Mouse (Mus musculus): ENCODE measurements around the gene Prrg4. TPM values are rescaled to one million over a fixed set of nuclear protein-coding genes. Genes with fewer than 3 reads are reported as not detected.
"Not testable (repeated sequence)": the region's sequence is repeated elsewhere in the genome, so short reads cannot be mapped to it uniquely, and the experiment has no call there.

The Prrg4 gene
- 1.1 TPM in 2 replicates for polyA plus RNA-seq (2016; fragmentation: Nextera tagmentation; extraction: Ambion mirVana)

DNA sequence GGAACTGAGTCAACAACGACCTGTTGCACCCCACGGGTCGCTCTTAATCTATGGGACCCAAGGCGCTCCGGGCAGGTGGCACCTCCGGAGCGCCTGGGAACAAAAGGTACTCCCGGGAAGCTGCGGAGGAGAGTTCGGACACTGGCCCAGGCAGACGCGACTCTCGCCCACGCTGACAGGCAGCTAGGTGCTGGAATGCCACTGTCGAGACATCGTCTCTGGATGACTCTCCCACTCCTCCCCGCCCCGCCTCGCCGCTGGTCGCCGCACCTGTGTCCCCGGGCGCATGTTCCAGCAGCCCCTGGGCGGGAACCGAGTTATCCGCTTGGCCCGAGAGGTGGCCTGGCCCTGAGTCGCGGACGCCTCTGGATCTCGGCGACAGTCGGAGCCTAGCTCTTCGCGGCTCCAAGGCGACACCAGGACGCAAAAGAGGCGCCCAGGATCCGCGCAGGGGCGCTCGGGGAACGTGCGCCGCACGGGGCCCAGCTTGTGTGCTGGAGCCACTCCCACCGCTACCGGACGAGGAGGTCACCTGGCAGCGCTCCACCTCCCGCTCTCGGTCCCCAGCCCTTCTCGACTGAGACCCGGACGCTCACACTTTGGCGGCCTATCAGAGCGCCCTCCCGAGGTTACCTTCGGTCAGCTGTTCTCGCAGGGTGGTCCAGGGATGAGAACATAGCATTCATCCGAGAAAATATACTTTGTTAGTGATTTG, at the start of gene Prrg4:
TSS of gene Prrg4 (minus strand) at position 601 of the 715 bp plus-strand sequence.
- no peaks in the 10 kb centered on the region for H3K9me3 ChIP-seq (replicated peaks)
- WGBS: under 1% methylated on average over 62 of the region's 62 CpGs
- H3K4me3 ChIP-seq: peak within 1 kb of the TSS; percentile 61
- H3K36me3 ChIP-seq: no peaks in the 10 kb centered on the region
- H3K4me2 ChIP-seq: peak within 1 kb of the TSS; percentile 99
- 0 out of 2 replicates have a peak, but pooled peaks cover 6% of the 10 kb centered on the region for H3K27me3 ChIP-seq (replicated peaks)
- H3K4me1 ChIP-seq (replicated peaks): peaks cover 11% of the 10 kb centered on the region; the same call in 1 of the 2 replicates
- no peak within 1 kb of the TSS for H3K27ac ChIP-seq (ENCODE audit: poor library complexity, severe bottlenecking)
- H3K9ac ChIP-seq: peak within 1 kb of the TSS; percentile 76
- peak; percentile 57 for ATAC-seq (ENCODE audit: insufficient number of reproducible peaks, low FRiP score)

DNA sequence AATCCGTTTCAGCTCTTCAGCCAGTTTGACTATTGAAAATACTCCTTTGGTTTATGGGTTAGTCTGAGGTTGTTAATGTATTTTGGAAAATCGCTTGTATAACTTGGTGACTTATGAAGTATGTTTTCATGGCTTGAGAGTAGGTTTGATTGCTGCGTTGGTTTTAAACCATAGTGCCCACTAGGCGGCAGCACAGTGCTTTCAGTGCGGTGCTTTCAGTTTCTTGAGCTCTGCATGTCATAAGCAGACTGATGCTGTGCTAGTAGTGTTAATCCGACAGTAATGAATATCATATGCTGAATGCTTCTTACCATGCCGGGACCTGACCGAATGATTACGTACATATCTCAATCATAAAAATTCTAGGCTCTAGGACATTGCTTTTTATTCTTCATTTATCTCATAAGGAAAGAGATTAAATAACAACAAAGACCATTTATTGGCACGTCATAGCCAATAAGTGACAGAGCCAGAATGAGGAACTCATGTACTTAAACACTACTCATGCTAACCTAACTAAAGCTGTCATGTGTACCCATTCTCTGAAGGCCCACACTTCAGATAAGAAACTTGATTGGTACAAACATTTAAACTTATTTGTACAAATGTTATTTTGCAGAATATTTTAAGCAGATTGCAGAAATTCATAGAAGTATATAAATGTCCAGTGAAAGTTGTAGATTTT, 38.3 kb upstream of the Prrg4 start:
- ATAC-seq (ENCODE audit: insufficient number of reproducible peaks, low FRiP score): no peak
- Histone ChIP-seq H3K9me3 (replicated peaks) (no peaks in the 10 kb centered on the region), H3K4me3 (no peak overlapping the region), H3K9ac (no peak overlapping the region), H3K4me2 (no peak overlapping the region), H3K4me1 (replicated peaks) (no peaks in the 10 kb centered on the region), H3K27me3 (replicated peaks) (no peaks in the 10 kb centered on the region), H3K27ac (ENCODE audit: poor library complexity, severe bottlenecking) (no peak overlapping the region), H3K36me3 (no peaks in the 10 kb centered on the region)
- whole genome bisulfite sequencing: 24% methylated on average over 10 of the region's 10 CpGs

DNA sequence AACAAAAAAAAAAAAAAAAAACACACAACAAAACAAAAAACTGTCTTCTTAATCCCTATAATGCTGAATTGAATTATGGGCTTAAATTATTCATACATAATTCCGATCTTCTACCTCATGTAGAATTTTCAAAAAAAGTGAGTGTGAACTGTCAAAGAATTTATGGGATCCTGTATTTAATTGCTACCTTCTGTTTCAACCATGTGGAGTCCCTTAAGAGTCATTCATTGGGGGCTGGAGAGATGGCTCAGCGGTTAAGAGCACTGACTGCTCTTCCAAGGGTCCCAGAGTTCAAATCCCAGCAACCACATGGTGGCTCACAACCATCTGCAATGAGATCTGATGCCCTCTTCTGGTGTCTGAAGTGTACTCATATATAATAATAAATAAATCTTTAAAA, 37.7 kb upstream of the Prrg4 start:
- H3K9me3 ChIP-seq (replicated peaks); H3K4me1 ChIP-seq (replicated peaks); H3K27ac ChIP-seq (ENCODE audit: poor library complexity, severe bottlenecking); H3K4me3 ChIP-seq; H3K9ac ChIP-seq; H3K36me3 ChIP-seq; H3K4me2 ChIP-seq; H3K27me3 ChIP-seq (replicated peaks); ATAC-seq (ENCODE audit: insufficient number of reproducible peaks, low FRiP score): not testable (repeated sequence)
- 60% methylated on average over 2 of the region's 2 CpGs for WGBS

DNA sequence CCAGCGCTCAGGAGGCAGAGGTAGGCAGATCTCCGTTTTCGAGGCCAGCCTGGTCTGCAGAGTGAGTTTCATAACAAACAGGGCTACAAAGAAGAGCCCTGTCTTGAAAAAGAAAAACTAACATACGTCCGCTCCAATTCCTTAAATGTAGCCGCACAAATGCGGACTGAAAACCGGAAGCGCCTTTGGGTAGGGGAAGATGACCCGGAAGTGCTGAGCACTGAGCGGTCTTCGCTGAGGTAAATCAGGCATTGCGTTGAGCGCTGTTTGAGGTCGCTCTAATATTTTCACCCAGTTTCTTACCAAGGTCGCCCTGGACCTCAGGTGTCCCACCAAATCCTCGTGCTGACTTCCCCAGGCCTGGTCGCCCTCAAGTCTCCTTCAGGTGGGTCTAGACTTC, 36.4 kb upstream of the Prrg4 start:
- Histone ChIP-seq H3K9me3 (replicated peaks) (no peaks in the 10 kb centered on the region), H3K4me2 (no peak overlapping the region), H3K27ac (ENCODE audit: poor library complexity, severe bottlenecking) (no peak overlapping the region), H3K36me3 (no peaks in the 10 kb centered on the region), H3K9ac (no peak overlapping the region), H3K27me3 (replicated peaks) (no peaks in the 10 kb centered on the region), H3K4me3 (no peak overlapping the region), H3K4me1 (replicated peaks) (no peaks in the 10 kb centered on the region)
- 84% methylated on average over 18 of the region's 18 CpGs for WGBS
- ATAC-seq (ENCODE audit: insufficient number of reproducible peaks, low FRiP score): no peak

DNA sequence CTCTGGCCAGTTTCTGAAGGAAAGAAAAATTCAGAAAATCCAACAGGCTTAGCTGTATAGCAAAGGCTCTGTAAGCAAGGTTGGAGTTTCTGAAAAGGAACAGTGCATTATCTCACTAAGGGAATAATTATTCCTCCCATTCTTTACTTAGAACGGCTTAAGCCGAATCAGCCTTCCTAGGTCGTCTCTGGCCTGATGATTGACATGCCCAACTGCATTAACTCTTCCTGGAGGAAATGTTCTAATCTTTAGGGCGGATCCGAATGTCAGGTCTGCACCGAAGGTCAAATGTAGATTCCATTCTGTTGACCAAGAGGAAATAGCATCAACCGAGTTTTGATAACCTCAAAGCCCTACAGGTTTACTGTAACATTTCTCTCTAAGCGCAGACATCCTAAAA, 29.1 kb upstream of the Prrg4 start:
- no peak for ATAC-seq (ENCODE audit: insufficient number of reproducible peaks, low FRiP score)

DNA sequence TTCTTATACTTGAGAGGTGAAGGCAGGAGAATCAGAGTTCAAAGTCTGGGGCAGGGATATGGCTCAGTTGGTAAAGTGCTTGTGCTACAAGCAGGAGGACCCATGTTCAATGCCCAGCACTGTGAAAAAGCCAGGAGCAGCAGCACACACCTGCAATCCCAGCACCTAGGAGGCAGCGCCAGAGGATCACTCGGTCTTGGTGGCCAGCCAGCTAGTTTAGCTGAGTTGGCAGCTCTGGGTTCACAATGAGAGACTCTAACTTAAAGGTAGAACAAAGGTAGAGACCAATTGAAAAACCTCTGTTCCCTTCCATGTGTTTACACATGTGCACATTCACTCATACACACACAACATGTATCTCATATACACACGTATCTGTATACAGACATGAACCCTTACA, 19.4 kb upstream of the Prrg4 start:
- Histone ChIP-seq H3K4me2 (no peak overlapping the region), H3K27me3 (replicated peaks) (no peaks in the 10 kb centered on the region), H3K4me1 (replicated peaks) (no peaks in the 10 kb centered on the region), H3K27ac (ENCODE audit: poor library complexity, severe bottlenecking) (no peak overlapping the region), H3K4me3 (no peak overlapping the region), H3K36me3 (no peaks in the 10 kb centered on the region), H3K9ac (no peak overlapping the region), H3K9me3 (replicated peaks) (0 out of 2 replicates have a peak, but pooled peaks cover 2% of the 10 kb centered on the region)
- ATAC-seq (ENCODE audit: insufficient number of reproducible peaks, low FRiP score): no peak
- WGBS: 70% methylated on average over 3 of the region's 3 CpGs

More for the DNA sequence above, 29.1 kb upstream of the Prrg4 start:
- 0 out of 2 replicates have a peak, but pooled peaks cover 3% of the 10 kb centered on the region for H3K4me1 ChIP-seq (replicated peaks)
- H3K4me3 ChIP-seq: no peak overlapping the region
- no peaks in the 10 kb centered on the region for H3K27me3 ChIP-seq (replicated peaks)
- no peaks in the 10 kb centered on the region for H3K36me3 ChIP-seq
- no peak overlapping the region for H3K27ac ChIP-seq (ENCODE audit: poor library complexity, severe bottlenecking)
- no peak overlapping the region for H3K4me2 ChIP-seq
- peaks cover 5% of the 10 kb centered on the region for H3K9me3 ChIP-seq (replicated peaks)
- 66% methylated on average over 8 of the region's 8 CpGs for WGBS
- H3K9ac ChIP-seq: no peak overlapping the region

DNA sequence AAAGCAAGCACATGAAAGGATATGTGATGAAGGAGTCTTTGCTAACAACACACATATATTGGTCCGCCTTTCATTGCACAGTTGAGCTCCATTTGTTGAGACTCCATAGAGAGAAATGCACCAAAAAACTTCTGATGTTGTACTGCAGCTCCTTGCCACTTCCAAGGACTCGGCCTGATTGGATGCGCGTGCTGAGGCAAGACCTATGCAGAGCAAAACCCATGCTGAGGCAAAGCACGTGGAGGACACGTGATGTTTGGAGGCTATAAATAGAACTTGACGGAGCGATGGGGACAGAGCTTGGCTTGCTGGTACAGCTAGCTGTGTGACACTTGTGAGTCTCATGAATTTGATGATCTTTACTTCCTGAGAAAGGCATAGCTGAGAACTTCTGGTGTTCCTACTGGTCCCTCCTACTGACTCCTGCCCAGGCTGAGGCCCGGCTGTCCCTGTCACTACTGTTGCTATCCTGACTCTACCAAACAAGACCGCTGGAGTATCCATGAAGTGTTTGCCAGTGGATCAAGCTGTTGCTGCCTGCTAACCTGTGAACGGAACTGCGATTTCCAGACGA, 17.7 kb upstream of the Prrg4 start, which contains the start of gene Ccdc73:
TSS of gene Ccdc73 (plus strand) at position 524 of the 574 bp plus-strand sequence.
- Histone ChIP-seq H3K4me1 (replicated peaks) (no peaks in the 10 kb centered on the region), H3K27me3 (replicated peaks) (no peaks in the 10 kb centered on the region), H3K9ac (no peak within 1 kb of the TSS), H3K4me3 (no peak within 1 kb of the TSS), H3K27ac (ENCODE audit: poor library complexity, severe bottlenecking) (no peak within 1 kb of the TSS), H3K9me3 (replicated peaks) (0 out of 2 replicates have a peak, but pooled peaks cover 2% of the 10 kb centered on the region), H3K36me3 (no peaks in the 10 kb centered on the region), H3K4me2 (no peak within 1 kb of the TSS)
- ATAC-seq (ENCODE audit: insufficient number of reproducible peaks, low FRiP score): no peak
- WGBS: 70% methylated on average over 13 of the region's 13 CpGs

DNA sequence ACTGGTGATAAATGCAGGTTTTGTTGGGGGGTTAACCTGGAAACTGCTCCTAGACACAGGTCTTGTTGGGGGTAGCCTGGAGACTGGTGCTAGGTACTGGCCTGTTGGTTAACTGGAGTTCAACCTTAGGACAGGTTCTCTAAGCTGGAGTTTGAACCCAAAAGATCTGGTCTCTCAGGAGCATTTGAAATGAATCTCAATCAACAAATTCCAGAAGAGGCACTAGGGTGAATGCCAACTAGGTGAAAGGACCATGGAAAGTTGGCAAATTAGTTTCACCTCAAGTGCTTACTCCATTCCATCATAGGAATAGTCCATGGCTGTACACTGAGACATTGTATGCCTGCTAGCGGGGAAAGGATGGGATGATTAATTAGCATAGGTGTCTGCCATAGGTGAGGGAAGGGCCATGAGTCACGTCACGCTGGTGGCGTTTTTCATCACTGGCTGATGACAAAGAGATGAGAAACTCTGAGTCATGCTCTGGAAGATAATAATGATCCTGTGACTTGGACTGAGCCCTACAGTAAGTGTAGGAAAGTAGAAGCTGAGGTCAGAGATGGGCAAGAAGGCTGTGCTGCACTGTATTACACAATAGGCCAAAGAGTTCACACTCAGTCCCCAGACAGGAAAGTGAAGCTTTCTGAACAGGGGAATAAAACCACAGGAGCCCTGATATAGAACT, 14.6 kb upstream of the Prrg4 start:
- WGBS: 79% methylated on average over 4 of the region's 4 CpGs
- Histone ChIP-seq H3K27ac (ENCODE audit: poor library complexity, severe bottlenecking) (no peak overlapping the region), H3K27me3 (replicated peaks) (no peaks in the 10 kb centered on the region), H3K4me2 (no peak overlapping the region), H3K9me3 (replicated peaks) (no peaks in the 10 kb centered on the region), H3K4me1 (replicated peaks) (no peaks in the 10 kb centered on the region), H3K4me3 (no peak overlapping the region), H3K9ac (no peak overlapping the region), H3K36me3 (no peaks in the 10 kb centered on the region)
- no peak for ATAC-seq (ENCODE audit: insufficient number of reproducible peaks, low FRiP score)

DNA sequence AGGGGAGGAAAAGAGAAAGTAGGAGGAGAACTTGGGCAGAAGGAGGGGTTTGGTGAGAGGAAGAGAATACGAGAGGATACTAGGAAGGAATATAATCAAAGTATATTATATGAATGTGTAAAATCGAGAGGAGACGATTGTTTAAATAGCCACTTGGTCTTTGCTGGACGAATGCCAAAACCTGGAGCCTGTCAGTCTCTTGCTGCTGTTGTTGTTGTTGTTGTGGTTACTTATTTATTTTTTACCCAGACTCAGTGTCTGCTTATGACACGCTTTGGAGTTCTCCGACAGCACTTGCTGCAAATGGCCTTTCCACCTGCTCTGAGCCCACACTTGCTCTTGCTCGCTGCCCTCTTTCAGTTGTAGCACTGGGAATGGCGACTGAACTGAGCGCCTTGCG, 10.8 kb upstream of the Prrg4 start:
- H3K36me3 ChIP-seq: no peaks in the 10 kb centered on the region
- no peak for ATAC-seq (ENCODE audit: insufficient number of reproducible peaks, low FRiP score)

DNA sequence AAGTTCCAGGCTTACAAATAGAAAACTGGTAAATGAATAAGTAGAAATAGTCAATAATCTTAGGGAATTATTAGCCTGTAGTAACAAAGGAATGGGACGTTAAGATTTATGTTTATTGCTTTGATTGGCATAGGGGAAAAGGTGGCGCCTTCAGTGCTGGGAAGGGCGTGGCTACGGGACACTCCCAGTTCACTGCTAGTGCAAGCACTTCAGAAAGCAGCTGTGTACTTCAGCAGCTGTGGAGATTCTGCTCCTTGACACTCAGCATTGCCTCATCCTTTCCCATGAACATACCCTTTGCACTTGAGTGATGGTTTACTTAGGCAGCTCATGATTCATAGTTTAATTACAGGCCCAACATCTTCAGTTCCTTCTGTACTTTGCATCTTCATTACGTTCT, 9.4 kb upstream of the Prrg4 start:
- H3K4me2 ChIP-seq: no peak overlapping the region
- H3K9me3 ChIP-seq (replicated peaks): no peaks in the 10 kb centered on the region
- H3K9ac ChIP-seq: no peak overlapping the region
- 80% methylated on average over 5 of the region's 5 CpGs for WGBS
- H3K27ac ChIP-seq (ENCODE audit: poor library complexity, severe bottlenecking): no peak overlapping the region
- H3K27me3 ChIP-seq (replicated peaks): no peaks in the 10 kb centered on the region
- no peak for ATAC-seq (ENCODE audit: insufficient number of reproducible peaks, low FRiP score)
- no peak overlapping the region for H3K4me3 ChIP-seq
- H3K4me1 ChIP-seq (replicated peaks): no peaks in the 10 kb centered on the region
- no peaks in the 10 kb centered on the region for H3K36me3 ChIP-seq

More for the DNA sequence above, 10.8 kb upstream of the Prrg4 start:
- Histone ChIP-seq H3K9me3 (replicated peaks) (no peaks in the 10 kb centered on the region), H3K4me1 (replicated peaks) (no peaks in the 10 kb centered on the region), H3K4me3 (no peak overlapping the region), H3K27ac (ENCODE audit: poor library complexity, severe bottlenecking) (no peak overlapping the region), H3K4me2 (no peak overlapping the region), H3K9ac (no peak overlapping the region), H3K27me3 (replicated peaks) (no peaks in the 10 kb centered on the region)
- WGBS: 79% methylated on average over 10 of the region's 10 CpGs

DNA sequence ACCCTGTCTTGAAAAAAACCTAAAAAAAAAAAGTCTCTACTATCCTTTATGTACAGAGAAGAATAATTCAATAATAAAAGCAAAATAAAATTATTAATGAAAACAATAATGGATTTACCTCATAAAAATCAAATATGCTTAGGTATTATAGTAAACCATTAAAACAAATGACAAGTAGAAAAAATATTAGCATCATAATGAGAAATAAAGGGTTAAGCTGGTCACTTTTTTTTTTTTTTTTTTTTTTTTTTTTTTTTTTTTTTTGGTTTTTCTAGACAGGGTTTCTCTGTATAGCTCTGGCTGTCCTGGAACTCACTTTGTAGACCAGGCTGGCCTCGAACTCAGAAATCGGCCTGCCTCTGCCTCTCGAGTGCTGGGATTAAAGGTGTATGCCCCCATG, 8.4 kb upstream of the Prrg4 start:
- H3K4me1 ChIP-seq (replicated peaks); ATAC-seq (ENCODE audit: insufficient number of reproducible peaks, low FRiP score); H3K27me3 ChIP-seq (replicated peaks); H3K4me2 ChIP-seq; H3K9ac ChIP-seq; H3K36me3 ChIP-seq; H3K9me3 ChIP-seq (replicated peaks); H3K27ac ChIP-seq (ENCODE audit: poor library complexity, severe bottlenecking); H3K4me3 ChIP-seq: not testable (repeated sequence)
- WGBS: 78% methylated on average over 3 of the region's 3 CpGs

Data from heart, embryonic 12.5 days (tissue).